Mouse (Mus musculus) right cerebral cortex, postnatal 14 days (tissue): ENCODE measurements around the gene Mettl1.

ENCODE experiments used
- DNase-seq: peaks from one replicate; pipeline ENCODE4 v3.0.0; 2022

Mettl1 gene

GRCm38 (mm10) chr10:127090560-127091411, 49.6 kb downstream of the Mettl1 start:
- DNase-seq = peak; percentile 64

DNA sequence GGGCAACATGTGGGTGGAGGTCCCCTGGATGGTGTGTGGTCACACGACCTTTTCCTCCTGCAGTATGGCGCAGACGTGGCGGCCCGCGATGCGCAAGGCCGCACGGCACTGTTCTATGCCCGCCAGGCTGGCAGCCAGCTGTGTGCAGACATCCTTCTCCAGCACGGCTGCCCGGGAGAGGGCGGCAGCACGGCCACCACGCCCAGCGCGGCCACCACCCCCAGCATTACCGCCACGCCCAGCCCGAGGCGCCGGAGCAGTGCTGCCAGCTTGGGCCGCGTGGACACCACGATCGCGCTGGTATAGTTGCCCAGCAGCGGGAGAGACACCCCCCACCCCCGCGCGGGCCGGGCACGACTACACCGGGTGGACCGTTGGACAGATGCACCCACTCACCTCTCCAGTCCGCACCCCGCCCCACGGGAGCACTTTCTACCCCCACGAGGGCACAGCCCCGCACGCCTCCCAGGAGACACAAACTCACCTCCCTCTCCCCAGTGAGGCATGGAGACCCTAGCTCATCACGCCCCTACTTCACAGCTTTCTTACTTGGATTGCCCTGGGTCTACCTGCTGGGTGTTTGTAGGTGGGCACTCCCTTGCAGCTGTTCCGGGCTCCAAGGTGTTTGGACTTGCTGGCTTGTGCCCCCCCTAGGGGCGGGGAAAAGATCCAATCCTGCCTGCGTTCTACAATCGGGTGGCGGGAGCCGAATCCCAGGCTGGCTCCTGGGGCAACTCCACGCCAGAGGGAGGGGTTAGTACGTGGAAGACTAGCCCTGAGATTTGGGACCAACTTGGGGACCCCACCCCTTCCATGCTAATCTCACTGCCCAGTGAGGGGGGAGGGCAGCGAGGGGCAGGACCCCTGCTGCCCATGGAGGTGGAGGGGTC, 50.5 kb downstream of the Mettl1 start:
- peak; percentile 62 for DNase-seq

DNA sequence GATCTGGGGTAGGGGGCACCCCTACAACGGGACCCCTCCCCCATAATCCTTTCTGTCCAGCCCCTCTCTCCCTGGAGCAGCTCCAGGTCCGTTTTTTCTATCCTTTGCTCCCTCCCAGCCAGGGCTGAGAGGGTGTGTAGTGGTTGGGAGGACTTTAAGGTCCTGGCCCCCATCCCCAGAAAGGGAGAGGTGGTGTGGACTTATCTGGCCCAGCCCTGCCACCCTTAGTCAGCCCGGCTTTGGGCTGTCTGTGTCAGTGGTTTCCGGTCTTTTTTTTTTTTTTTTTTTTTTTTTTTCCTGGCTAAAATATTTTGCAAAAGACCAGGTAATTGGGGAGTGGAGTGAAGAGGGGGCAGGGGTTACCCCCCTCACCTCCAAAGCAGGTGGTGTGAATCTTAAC, 51.5 kb downstream of the Mettl1 start:
- no peak for DNase-seq

- no peak for DNase-seq
Measured at GRCm38 (mm10) chr10:127094382-127094802, 53.2 kb downstream of the Mettl1 start.
